Mouse (Mus musculus): ENCODE measurements at regions not wholly inside any gene's neighbourhood (a gene's known extent, or its start where the extent isn't known, plus 50 kb on each side); places are given as distances from the start of the nearest gene placed in this dataset.

DNA sequence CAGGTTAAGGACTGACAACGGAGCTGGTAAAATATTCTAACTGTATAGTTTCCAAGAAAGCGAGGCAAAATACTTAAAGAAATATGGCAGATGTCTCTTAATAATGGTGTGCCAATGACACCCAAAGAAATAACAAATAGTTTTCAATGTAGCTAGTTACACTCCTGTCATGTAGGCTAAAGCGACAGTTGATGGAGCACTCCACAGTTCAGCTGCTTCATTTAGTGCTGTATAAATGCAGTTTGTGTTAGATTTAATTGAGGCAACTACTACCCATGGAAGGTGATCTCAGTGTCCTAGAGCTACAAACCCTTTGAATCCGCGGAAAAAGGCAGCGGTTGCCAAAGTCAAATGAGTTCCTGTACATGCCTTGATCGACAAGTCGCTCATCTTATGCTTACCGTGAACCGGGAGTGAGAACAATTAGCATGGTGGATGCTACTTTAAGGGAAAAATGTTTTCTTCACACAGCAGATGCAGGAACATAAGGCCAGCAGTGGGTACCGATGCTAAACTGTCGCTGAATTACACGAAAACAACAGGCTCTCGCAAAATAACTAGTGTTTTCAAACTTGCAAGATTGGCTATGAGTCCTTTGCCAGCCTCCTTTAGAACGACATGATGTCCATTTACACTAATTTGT, 961.4 kb downstream of the Mat2b start:
- WGBS = 92% methylated on average over 15 of the region's 15 CpGs
- no peak for ATAC-seq
- H3K27me3 ChIP-seq = no peaks in the 10 kb centered on the region

GRCm38 (mm10) chr11:39723621-39724020, 971.4 kb downstream of the Mat2b start:
- no peak overlapping the region for H3K4me3 ChIP-seq (replicated peaks)
- no peak overlapping the region for H3K27ac ChIP-seq
- no peak overlapping the region for H3K9ac ChIP-seq (replicated peaks)
- no peak for ATAC-seq
- no peak overlapping the region for H3K4me2 ChIP-seq (replicated peaks)
- H3K4me1 ChIP-seq (replicated peaks) = no peaks in the 10 kb centered on the region
- H3K27me3 ChIP-seq = no peaks in the 10 kb centered on the region
- H3K36me3 ChIP-seq = no peaks in the 10 kb centered on the region
- H3K9me3 ChIP-seq = no peaks in the 10 kb centered on the region

More for the DNA sequence above, 961.4 kb downstream of the Mat2b start:
- H3K4me2 ChIP-seq (replicated peaks) = no peak overlapping the region
- H3K36me3 ChIP-seq = no peaks in the 10 kb centered on the region
- H3K9me3 ChIP-seq = no peaks in the 10 kb centered on the region
- H3K27ac ChIP-seq = no peak overlapping the region
- H3K9ac ChIP-seq (replicated peaks) = no peak overlapping the region
- no peak overlapping the region for H3K4me3 ChIP-seq (replicated peaks)
- no peaks in the 10 kb centered on the region for H3K4me1 ChIP-seq (replicated peaks)

GRCm38 (mm10) chr11:39678521-39678920, 1016.5 kb downstream of the Mat2b start:
- WGBS = 85% methylated on average over 2 of the region's 2 CpGs
- Histone ChIP-seq H3K27me3 (no peaks in the 10 kb centered on the region), H3K4me2 (replicated peaks) (no peak overlapping the region), H3K9me3 (no peaks in the 10 kb centered on the region), H3K36me3 (no peaks in the 10 kb centered on the region), H3K9ac (replicated peaks) (no peak overlapping the region), H3K4me3 (replicated peaks) (no peak overlapping the region), H3K27ac (no peak overlapping the region), H3K4me1 (replicated peaks) (no peaks in the 10 kb centered on the region)
- ATAC-seq = no peak

DNA sequence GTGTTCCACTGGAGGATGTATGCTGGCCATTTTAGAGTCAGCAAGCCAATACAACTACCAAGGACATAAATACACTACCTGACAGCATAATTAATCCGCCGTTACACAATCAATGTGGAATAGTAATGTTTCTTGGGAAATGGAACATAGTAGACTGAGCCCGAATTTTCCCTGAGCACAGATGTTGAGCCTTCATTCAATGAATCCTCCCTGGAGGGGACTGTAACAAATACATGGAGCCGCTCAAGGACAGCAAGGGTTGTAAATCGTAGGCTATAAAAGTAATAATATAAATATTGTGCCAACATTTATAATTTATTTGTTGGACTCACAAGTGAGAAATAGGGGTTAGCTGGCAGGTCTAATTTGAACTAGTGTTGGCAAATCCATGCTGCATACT, 1041.4 kb downstream of the Mat2b start:
- no peaks in the 10 kb centered on the region for H3K4me1 ChIP-seq (replicated peaks)
- no peak overlapping the region for H3K4me3 ChIP-seq (replicated peaks)
- 90% methylated on average over 5 of the region's 5 CpGs for WGBS
- H3K36me3 ChIP-seq = no peaks in the 10 kb centered on the region
- no peaks in the 10 kb centered on the region for H3K9me3 ChIP-seq
- ATAC-seq = no peak
- no peak overlapping the region for H3K9ac ChIP-seq (replicated peaks)
- no peaks in the 10 kb centered on the region for H3K27me3 ChIP-seq
- no peak overlapping the region for H3K4me2 ChIP-seq (replicated peaks)
- H3K27ac ChIP-seq = no peak overlapping the region

- no peaks in the 10 kb centered on the region for H3K9me3 ChIP-seq
- H3K4me2 ChIP-seq (replicated peaks) = no peak overlapping the region
- no peak overlapping the region for H3K9ac ChIP-seq (replicated peaks)
- no peak overlapping the region for H3K27ac ChIP-seq
- no peaks in the 10 kb centered on the region for H3K27me3 ChIP-seq
- H3K4me3 ChIP-seq (replicated peaks) = no peak overlapping the region
- no peaks in the 10 kb centered on the region for H3K36me3 ChIP-seq
- ATAC-seq = no peak
- H3K4me1 ChIP-seq (replicated peaks) = no peaks in the 10 kb centered on the region
- 100% methylated on average over 1 of the region's 1 CpGs for WGBS
These were observed 1075.6 kb downstream of the Mat2b start for GRCm38 (mm10) chr11:39619356-39619755.

DNA sequence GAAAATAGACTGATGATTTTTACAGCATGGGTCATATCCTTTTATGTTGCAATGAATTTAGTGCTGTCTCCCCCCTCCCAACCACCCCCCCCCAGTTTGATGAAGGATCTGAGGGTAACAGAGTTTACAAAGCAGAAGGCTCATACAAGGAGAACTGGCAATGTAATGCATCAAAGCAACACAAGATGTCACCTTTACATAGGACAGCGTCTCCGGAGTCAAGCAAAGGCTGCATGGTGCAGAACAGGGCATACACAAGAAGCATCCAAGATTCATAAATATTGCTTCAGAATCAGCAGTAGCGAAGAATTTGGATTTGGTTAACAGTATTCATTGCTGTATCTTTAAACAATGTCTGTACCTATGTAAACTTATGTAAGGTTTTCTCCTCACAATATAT, 1079.2 kb downstream of the Mat2b start:
- Histone ChIP-seq H3K4me1 (replicated peaks) (no peaks in the 10 kb centered on the region), H3K9me3 (no peaks in the 10 kb centered on the region), H3K4me2 (replicated peaks) (no peak overlapping the region), H3K27me3 (no peaks in the 10 kb centered on the region), H3K36me3 (no peaks in the 10 kb centered on the region), H3K27ac (no peak overlapping the region), H3K4me3 (replicated peaks) (no peak overlapping the region), H3K9ac (replicated peaks) (no peak overlapping the region)
- ATAC-seq = no peak
- WGBS = 79% methylated on average over 3 of the region's 3 CpGs

GRCm38 (mm10) chr11:39596479-39596878, 1098.5 kb downstream of the Mat2b start:
- Histone ChIP-seq H3K4me1 (replicated peaks) (peaks cover 16% of the 10 kb centered on the region), H3K4me3 (replicated peaks) (no peak overlapping the region), H3K27me3 (no peaks in the 10 kb centered on the region), H3K4me2 (replicated peaks) (no peak overlapping the region), H3K27ac (0 out of 2 replicates have a peak overlapping the region, but pooled peaks have one; percentile 15), H3K9me3 (no peaks in the 10 kb centered on the region), H3K9ac (replicated peaks) (no peak overlapping the region), H3K36me3 (no peaks in the 10 kb centered on the region)
- 5% methylated on average over 4 of the region's 4 CpGs for WGBS
- ATAC-seq = peak; percentile 63; the same call in 1 of the 2 replicates

GRCm38 (mm10) chr11:39588641-39589385, 1106.2 kb downstream of the Mat2b start:
- peak; percentile 62 for ATAC-seq
- Histone ChIP-seq H3K36me3 (no peaks in the 10 kb centered on the region), H3K4me1 (replicated peaks) (peaks cover 5% of the 10 kb centered on the region; the same call in 1 of the 2 replicates), H3K27ac (0 out of 2 replicates have a peak overlapping the region, but pooled peaks have one; percentile 35), H3K4me2 (replicated peaks) (peak overlapping the region; percentile 31), H3K27me3 (no peaks in the 10 kb centered on the region), H3K9me3 (no peaks in the 10 kb centered on the region), H3K9ac (replicated peaks) (peak overlapping the region; percentile 26; the same call in 1 of the 2 replicates), H3K4me3 (replicated peaks) (peak overlapping the region; percentile 23)
- WGBS = 12% methylated on average over 15 of the region's 15 CpGs

DNA sequence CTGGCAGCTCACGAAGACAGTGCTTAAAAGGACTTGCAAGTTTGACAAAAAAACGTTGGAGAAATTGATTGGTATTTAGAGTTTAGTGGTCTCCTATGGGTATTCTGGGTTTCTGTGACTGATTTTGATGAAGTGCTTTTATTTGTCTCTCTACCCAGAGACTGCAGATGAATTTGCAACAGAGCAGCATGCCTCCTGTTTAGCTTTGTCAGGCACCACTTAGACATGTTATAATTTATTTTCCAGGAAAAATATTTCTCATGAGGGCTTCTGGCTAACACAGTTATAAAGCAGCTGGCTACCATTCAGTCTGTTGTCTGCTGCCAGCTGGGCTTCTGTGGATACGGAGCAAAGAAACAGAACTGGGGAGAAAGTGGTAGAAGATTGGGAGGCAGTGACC, 1136.7 kb downstream of the Mat2b start:
- no peak for ATAC-seq
- Histone ChIP-seq H3K9me3 (no peaks in the 10 kb centered on the region), H3K4me3 (replicated peaks) (no peak overlapping the region), H3K9ac (replicated peaks) (no peak overlapping the region), H3K4me2 (replicated peaks) (no peak overlapping the region), H3K4me1 (replicated peaks) (no peaks in the 10 kb centered on the region), H3K36me3 (no peaks in the 10 kb centered on the region), H3K27ac (no peak overlapping the region), H3K27me3 (no peaks in the 10 kb centered on the region)
- 52% methylated on average over 3 of the region's 3 CpGs for WGBS

DNA sequence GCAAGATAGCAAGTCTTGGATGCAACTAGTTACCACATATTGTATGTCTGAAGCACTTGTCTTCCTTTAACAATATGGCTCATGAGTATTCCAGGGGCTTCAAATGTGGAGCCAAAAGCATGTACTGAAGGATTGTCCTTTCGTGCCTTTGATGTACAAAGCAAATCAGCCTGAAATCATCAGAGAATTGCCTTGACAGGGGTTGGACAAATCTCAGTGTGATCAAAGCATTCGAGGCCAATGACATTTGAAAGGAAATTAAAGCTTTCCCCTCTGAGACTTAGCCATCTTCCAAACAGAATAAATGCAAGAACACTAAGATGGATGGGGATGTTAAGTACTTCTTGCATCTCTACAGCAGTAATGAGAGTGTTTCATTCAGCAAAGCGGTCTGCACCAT, 1144.9 kb downstream of the Mat2b start:
- WGBS = 24% methylated on average over 3 of the region's 3 CpGs
- Histone ChIP-seq H3K4me3 (replicated peaks) (no peak overlapping the region), H3K4me1 (replicated peaks) (peaks cover 3% of the 10 kb centered on the region; the same call in 1 of the 2 replicates), H3K27ac (no peak overlapping the region), H3K36me3 (no peaks in the 10 kb centered on the region), H3K9ac (replicated peaks) (no peak overlapping the region), H3K4me2 (replicated peaks) (no peak overlapping the region), H3K27me3 (no peaks in the 10 kb centered on the region), H3K9me3 (no peaks in the 10 kb centered on the region)
- no peak for ATAC-seq

DNA sequence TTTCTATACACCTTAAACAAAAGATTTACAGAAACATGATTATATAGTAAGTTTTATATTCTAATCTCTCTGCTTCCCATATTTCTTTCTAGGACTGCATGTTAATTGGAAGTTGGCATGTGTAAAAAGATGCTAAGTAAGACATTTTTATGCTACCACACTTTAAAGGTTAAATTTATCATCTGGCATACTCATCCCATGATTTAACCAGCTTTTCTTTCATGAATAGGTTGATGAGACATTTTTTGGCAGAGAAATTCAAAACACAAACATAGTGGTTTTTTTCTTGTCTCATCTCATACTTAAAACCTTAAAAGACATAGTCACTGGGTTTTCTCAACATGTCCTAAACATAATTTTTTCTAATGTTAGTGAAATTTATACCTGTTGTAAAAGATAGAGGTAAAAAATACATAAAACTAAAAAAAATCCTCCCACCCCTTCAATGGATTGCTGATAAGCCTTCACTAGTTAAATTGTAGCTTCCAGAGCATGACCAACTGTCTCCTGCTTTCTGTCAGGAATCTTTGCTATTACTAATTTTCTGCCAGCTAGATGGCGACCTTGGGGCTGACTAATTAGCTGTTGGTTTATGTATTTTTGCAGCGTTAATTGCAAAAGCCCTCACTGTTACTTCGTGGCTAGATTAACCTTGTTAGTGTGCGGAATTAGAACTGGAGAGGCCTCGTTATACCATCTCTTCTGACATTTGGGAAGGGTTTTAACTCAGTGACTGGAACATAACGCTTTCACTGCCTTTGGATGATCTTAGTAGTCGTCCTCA, 1169.9 kb downstream of the Mat2b start:
- H3K4me1 ChIP-seq (replicated peaks) = no peaks in the 10 kb centered on the region
- WGBS = 50% methylated on average over 7 of the region's 7 CpGs
- no peak overlapping the region for H3K4me2 ChIP-seq (replicated peaks)
- no peaks in the 10 kb centered on the region for H3K27me3 ChIP-seq
- H3K36me3 ChIP-seq = no peaks in the 10 kb centered on the region
- H3K4me3 ChIP-seq (replicated peaks) = no peak overlapping the region
- ATAC-seq = no peak
- no peak overlapping the region for H3K27ac ChIP-seq
- H3K9ac ChIP-seq (replicated peaks) = no peak overlapping the region
- H3K9me3 ChIP-seq = no peaks in the 10 kb centered on the region

DNA sequence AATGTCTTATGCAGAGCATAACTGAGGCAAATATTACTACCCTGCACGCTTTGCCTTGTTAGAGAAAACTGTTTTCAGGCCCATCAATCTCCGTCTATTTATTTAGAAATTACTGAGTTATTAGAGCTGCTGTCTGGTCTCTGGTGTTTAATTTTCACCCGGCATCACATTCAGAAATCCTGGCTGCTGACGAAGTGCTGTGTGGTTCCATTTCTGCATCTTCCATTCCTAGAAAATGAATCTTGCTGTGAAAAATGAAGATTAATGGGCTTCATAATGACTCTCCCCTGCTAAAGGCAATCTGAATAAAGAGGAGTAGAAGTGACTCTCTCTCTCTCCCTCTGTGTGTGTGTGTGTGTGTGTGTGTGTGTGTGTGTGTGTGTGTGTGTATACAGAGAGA, 1199.8 kb downstream of the Mat2b start:
- Histone ChIP-seq H3K4me1 (replicated peaks) (no peaks in the 10 kb centered on the region), H3K4me3 (replicated peaks) (no peak overlapping the region), H3K9ac (replicated peaks) (no peak overlapping the region), H3K36me3 (no peaks in the 10 kb centered on the region), H3K4me2 (replicated peaks) (no peak overlapping the region), H3K27me3 (no peaks in the 10 kb centered on the region), H3K9me3 (no peaks in the 10 kb centered on the region), H3K27ac (no peak overlapping the region)
- ATAC-seq = no peak
- WGBS = 70% methylated on average over 4 of the region's 4 CpGs

All from midbrain, embryonic 13.5 days (tissue).